Mouse (Mus musculus) hindbrain, embryonic 12.5 days (tissue): ENCODE data around the gene Dcakd. TPM values are rescaled to one million over a fixed set of nuclear protein-coding genes. Genes with fewer than 3 reads are reported as not detected.

ENCODE experiments used
- ATAC-seq: fragments of 200-750 bp; cut with Nextera tagmentation; 2 replicates; pipeline ENCODE4 v1.8.0; 2017; ENCODE audit warnings: moderate TSS enrichment; ENCODE audit not compliant: low FRiP score
- H3K27ac ChIP-seq: fragments of 300-500 bp; sonication (generic); 2 replicates; pipeline ENCODE4 v1.5.1; 2016; ENCODE audit warnings: mild to moderate bottlenecking
- H3K27me3 ChIP-seq: fragments of 300-500 bp; sonication (generic); 2 replicates; pipeline ENCODE4 v1.6.1; 2016; ENCODE audit warnings: mild to moderate bottlenecking
- H3K36me3 ChIP-seq: fragments of 300-500 bp; sonication (generic); 2 replicates; pipeline ENCODE4 v1.6.1; 2016; ENCODE audit warnings: mild to moderate bottlenecking
- H3K4me1 ChIP-seq: fragments of 300-500 bp; sonication (generic); 2 replicates; pipeline ENCODE4 v1.6.1; 2016
- H3K4me2 ChIP-seq: fragments of 300-500 bp; sonication (generic); replicated peaks from 2 replicates; pipeline ENCODE4 v1.6.1; 2016; ENCODE audit warnings: mild to moderate bottlenecking
- H3K4me3 ChIP-seq: fragments of 300-500 bp; sonication (generic); 2 replicates; pipeline ENCODE4 v1.5.1; 2016; ENCODE audit warnings: mild to moderate bottlenecking
- H3K9ac ChIP-seq: fragments of 300-500 bp; sonication (generic); 2 replicates; pipeline ENCODE4 v1.6.1; 2016; ENCODE audit warnings: mild to moderate bottlenecking, moderate library complexity
- H3K9me3 ChIP-seq: fragments of 300-500 bp; sonication (generic); replicated peaks from 2 replicates; pipeline ENCODE4 v1.6.1; 2016; ENCODE audit warnings: mild to moderate bottlenecking
- WGBS: fragments of 180-500 bp; shearing (Covaris S2); methylation state at CpG from one replicate; pipeline ENCODE4 v1.1.7; 2016; 5-methylcytosine and 5-hydroxymethylcytosine counted together
- polyA plus RNA-seq: library from polyadenylated mRNA; unstranded; fragments of >200 nt; fragmentation: Nextera tagmentation; extraction: Ambion mirVana; gene quantifications from 2 replicates; pipeline ENCODE4 v1.2.1, GENCODE M21; 2016

The Dcakd gene
- polyA plus RNA-seq, 1 experiment from 2014 or later, result 161 TPM

- WGBS, result 95% methylated on average over 14 of the region's 14 CpGs
- H3K27ac ChIP-seq, result no peak overlapping the region
- no peaks in the 10 kb centered on the region for H3K27me3 ChIP-seq
- H3K36me3 ChIP-seq, result peaks cover 78% of the 10 kb centered on the region
- H3K4me2 ChIP-seq, result no peak overlapping the region
- no peak overlapping the region for H3K4me3 ChIP-seq
- ATAC-seq, result no peak
- H3K9me3 ChIP-seq, result no peaks in the 10 kb centered on the region
- H3K9ac ChIP-seq, result no peak overlapping the region
- H3K4me1 ChIP-seq, result no peaks in the 10 kb centered on the region
These were observed 38.3 kb upstream of the Dcakd start for GRCm38 (mm10) chr11:103066191-103067050.

GRCm38 (mm10) chr11:103058499-103059085, 30.5 kb upstream of the Dcakd start:
- Histone ChIP-seq H3K9ac (no peak overlapping the region), H3K27me3 (no peaks in the 10 kb centered on the region), H3K36me3 (peaks cover 86% of the 10 kb centered on the region), H3K9me3 (no peaks in the 10 kb centered on the region), H3K4me1 (peaks cover 2% of the 10 kb centered on the region), H3K27ac (no peak overlapping the region), H3K4me3 (no peak overlapping the region), H3K4me2 (no peak overlapping the region)
- 88% methylated on average over 3 of the region's 3 CpGs for WGBS
- no peak for ATAC-seq

GRCm38 (mm10) chr11:103056636-103057035, 28.5 kb upstream of the Dcakd start:
- no peak for ATAC-seq
- H3K36me3 ChIP-seq, result peaks cover 89% of the 10 kb centered on the region

GRCm38 (mm10) chr11:103054798-103055197, 26.7 kb upstream of the Dcakd start:
- no peaks in the 10 kb centered on the region for H3K9me3 ChIP-seq
- 48% methylated on average over 6 of the region's 6 CpGs for WGBS
- no peak overlapping the region for H3K9ac ChIP-seq
- peaks cover 2% of the 10 kb centered on the region for H3K4me1 ChIP-seq
- H3K27me3 ChIP-seq, result no peaks in the 10 kb centered on the region
- H3K4me2 ChIP-seq, result no peak overlapping the region
- H3K36me3 ChIP-seq, result peaks cover 85% of the 10 kb centered on the region
- H3K4me3 ChIP-seq, result no peak overlapping the region
- H3K27ac ChIP-seq, result no peak overlapping the region
- no peak for ATAC-seq

More at GRCm38 (mm10) chr11:103056636-103057035, 28.5 kb upstream of the Dcakd start:
- no peak overlapping the region for H3K4me3 ChIP-seq
- H3K27ac ChIP-seq, result no peak overlapping the region
- no peak overlapping the region for H3K9ac ChIP-seq
- H3K9me3 ChIP-seq, result no peaks in the 10 kb centered on the region
- H3K4me2 ChIP-seq, result no peak overlapping the region
- H3K27me3 ChIP-seq, result no peaks in the 10 kb centered on the region
- WGBS, result 94% methylated on average over 7 of the region's 7 CpGs
- H3K4me1 ChIP-seq, result peaks cover 2% of the 10 kb centered on the region

- H3K9ac ChIP-seq, result no peak overlapping the region
- no peak for ATAC-seq
- WGBS, result 91% methylated on average over 18 of the region's 18 CpGs
- H3K27me3 ChIP-seq, result no peaks in the 10 kb centered on the region
- H3K4me2 ChIP-seq, result no peak overlapping the region
- no peak overlapping the region for H3K4me3 ChIP-seq
- H3K36me3 ChIP-seq, result peaks cover 75% of the 10 kb centered on the region
- H3K9me3 ChIP-seq, result no peaks in the 10 kb centered on the region
- H3K4me1 ChIP-seq, result peaks cover 2% of the 10 kb centered on the region
- H3K27ac ChIP-seq, result no peak overlapping the region
These were observed 25.3 kb upstream of the Dcakd start for GRCm38 (mm10) chr11:103053191-103054076.

- peaks cover 66% of the 10 kb centered on the region for H3K36me3 ChIP-seq
- H3K4me3 ChIP-seq, result no peak overlapping the region
- ATAC-seq, result no peak
These were observed 23.9 kb upstream of the Dcakd start for GRCm38 (mm10) chr11:103052078-103052477.

GRCm38 (mm10) chr11:103051249-103051691, 23.1 kb upstream of the Dcakd start:
- H3K4me3 ChIP-seq, result no peak overlapping the region
- ATAC-seq, result no peak
- no peak overlapping the region for H3K27ac ChIP-seq
- no peak overlapping the region for H3K4me2 ChIP-seq
- no peaks in the 10 kb centered on the region for H3K27me3 ChIP-seq
- H3K9ac ChIP-seq, result no peak overlapping the region
- no peaks in the 10 kb centered on the region for H3K9me3 ChIP-seq
- 79% methylated on average over 8 of the region's 8 CpGs for WGBS
- H3K36me3 ChIP-seq, result peaks cover 64% of the 10 kb centered on the region
- H3K4me1 ChIP-seq, result no peaks in the 10 kb centered on the region

More at GRCm38 (mm10) chr11:103052078-103052477, 23.9 kb upstream of the Dcakd start:
- no peaks in the 10 kb centered on the region for H3K27me3 ChIP-seq
- no peak overlapping the region for H3K27ac ChIP-seq
- H3K9me3 ChIP-seq, result no peaks in the 10 kb centered on the region
- H3K4me2 ChIP-seq, result no peak overlapping the region
- no peak overlapping the region for H3K9ac ChIP-seq
- 92% methylated on average over 6 of the region's 6 CpGs for WGBS
- H3K4me1 ChIP-seq, result no peaks in the 10 kb centered on the region

GRCm38 (mm10) chr11:103050153-103050552, 22.0 kb upstream of the Dcakd start:
- WGBS, result 91% methylated on average over 9 of the region's 9 CpGs

GRCm38 (mm10) chr11:103049611-103050010, 21.5 kb upstream of the Dcakd start:
- H3K9ac ChIP-seq, result no peak overlapping the region
- H3K27ac ChIP-seq, result no peak overlapping the region
- no peak overlapping the region for H3K4me2 ChIP-seq
- H3K4me3 ChIP-seq, result no peak overlapping the region
- peaks cover 67% of the 10 kb centered on the region for H3K36me3 ChIP-seq
- no peaks in the 10 kb centered on the region for H3K9me3 ChIP-seq
- no peak for ATAC-seq
- no peaks in the 10 kb centered on the region for H3K4me1 ChIP-seq
- 93% methylated on average over 5 of the region's 5 CpGs for WGBS
- H3K27me3 ChIP-seq, result no peaks in the 10 kb centered on the region

More at GRCm38 (mm10) chr11:103050153-103050552, 22.0 kb upstream of the Dcakd start:
- H3K9ac ChIP-seq, result no peak overlapping the region
- no peak overlapping the region for H3K4me2 ChIP-seq
- H3K27me3 ChIP-seq, result no peaks in the 10 kb centered on the region
- ATAC-seq, result no peak
- no peaks in the 10 kb centered on the region for H3K4me1 ChIP-seq
- H3K4me3 ChIP-seq, result no peak overlapping the region
- peaks cover 64% of the 10 kb centered on the region for H3K36me3 ChIP-seq
- no peak overlapping the region for H3K27ac ChIP-seq
- H3K9me3 ChIP-seq, result no peaks in the 10 kb centered on the region

- H3K27me3 ChIP-seq, result no peaks in the 10 kb centered on the region
- no peak overlapping the region for H3K4me2 ChIP-seq
- no peak for ATAC-seq
- no peaks in the 10 kb centered on the region for H3K9me3 ChIP-seq
- peaks cover 56% of the 10 kb centered on the region for H3K36me3 ChIP-seq
- 46% methylated on average over 8 of the region's 8 CpGs for WGBS
- H3K27ac ChIP-seq, result no peak overlapping the region
- no peak overlapping the region for H3K4me3 ChIP-seq
- no peak overlapping the region for H3K9ac ChIP-seq
- no peaks in the 10 kb centered on the region for H3K4me1 ChIP-seq
These were observed 18.2 kb upstream of the Dcakd start for GRCm38 (mm10) chr11:103046286-103046685.

- no peaks in the 10 kb centered on the region for H3K4me1 ChIP-seq
- H3K4me2 ChIP-seq, result no peak overlapping the region
- no peak overlapping the region for H3K9ac ChIP-seq
- H3K9me3 ChIP-seq, result no peaks in the 10 kb centered on the region
- H3K36me3 ChIP-seq, result peaks cover 48% of the 10 kb centered on the region
- no peak for ATAC-seq
- no peak overlapping the region for H3K27ac ChIP-seq
- WGBS, result 100% methylated on average over 3 of the region's 3 CpGs
- H3K27me3 ChIP-seq, result no peaks in the 10 kb centered on the region
- H3K4me3 ChIP-seq, result no peak overlapping the region
These were observed 15.8 kb upstream of the Dcakd start for GRCm38 (mm10) chr11:103043982-103044381.

GRCm38 (mm10) chr11:103042828-103043227, 14.7 kb upstream of the Dcakd start:
- ATAC-seq, result no peak
- H3K4me3 ChIP-seq, result no peak overlapping the region
- H3K36me3 ChIP-seq, result peaks cover 53% of the 10 kb centered on the region
- H3K9me3 ChIP-seq, result no peaks in the 10 kb centered on the region
- no peak overlapping the region for H3K4me2 ChIP-seq
- H3K27ac ChIP-seq, result no peak overlapping the region
- H3K27me3 ChIP-seq, result no peaks in the 10 kb centered on the region
- WGBS, result 83% methylated on average over 4 of the region's 4 CpGs
- no peaks in the 10 kb centered on the region for H3K4me1 ChIP-seq
- no peak overlapping the region for H3K9ac ChIP-seq
